Mouse (Mus musculus) C2C12 (cell line): ENCODE data around the gene Crabp1. TPM values are rescaled to one million over a fixed set of nuclear protein-coding genes. Genes with fewer than 3 reads are reported as not detected.

Source experiments
- H3K27me3 ChIP-seq: one replicate; pipeline ENCODE4 v1.6.1; 2011; ENCODE audit not compliant: control insufficient read depth, insufficient read depth, insufficient read length
- H3K36me3 ChIP-seq: one replicate; pipeline ENCODE4 v1.6.1; 2011; ENCODE audit not compliant: control insufficient read depth, insufficient read depth
- H3K4me3 ChIP-seq: one replicate; pipeline ENCODE4 v1.5.1; 2011; ENCODE audit warnings: mild to moderate bottlenecking, control low read depth; ENCODE audit not compliant: poor library complexity, insufficient read depth, severe bottlenecking
- H3K79me2 ChIP-seq: one replicate; pipeline ENCODE4 v1.6.1; 2011; ENCODE audit not compliant: control insufficient read depth, insufficient read depth
- H3K79me3 ChIP-seq: one replicate; pipeline ENCODE4 v1.6.1; 2011; ENCODE audit warnings: low read depth, control low read depth
- H3ac ChIP-seq: one replicate; pipeline ENCODE3; 2011; ENCODE audit warnings: low read depth; ENCODE audit not compliant: control insufficient read depth, insufficient read length
- CEBPB ChIP-seq: IDR thresholded peaks from one replicate; pipeline ENCODE4 v1.6.1; 2011; ENCODE audit warnings: low read depth, mild to moderate bottlenecking, control low read depth, moderate library complexity
- CTCF ChIP-seq: IDR thresholded peaks from one replicate; pipeline ENCODE4 v1.5.1; 2011; ENCODE audit not compliant: control insufficient read depth, insufficient read depth, insufficient read length
- FOSL1 ChIP-seq: IDR thresholded peaks from one replicate; pipeline ENCODE4 v1.8.0; 2011; ENCODE audit warnings: mild to moderate bottlenecking, low read length; ENCODE audit not compliant: poor library complexity, insufficient read depth, severe bottlenecking
- MAX ChIP-seq: IDR thresholded peaks from one replicate; pipeline ENCODE4 v1.6.1; 2011; ENCODE audit warnings: mild to moderate bottlenecking, control low read depth
- MYOD1 ChIP-seq: IDR thresholded peaks from one replicate; pipeline ENCODE4 v1.6.1; 2011; ENCODE audit warnings: low read depth; ENCODE audit not compliant: control insufficient read depth, insufficient read length
- MYOG ChIP-seq: IDR thresholded peaks from one replicate; pipeline ENCODE4 v1.6.1; 2011; ENCODE audit not compliant: control insufficient read depth, insufficient read length; ENCODE audit errors: extremely low read depth
- USF1 ChIP-seq: IDR thresholded peaks from one replicate; pipeline ENCODE4 v1.6.1; 2011; ENCODE audit warnings: low read depth, mild to moderate bottlenecking, control low read depth, moderate library complexity
- polyA plus RNA-seq: library from polyadenylated mRNA; unstranded; fragments of >200 nt; fragmentation: generic; extraction: Trizol; gene quantifications from one replicate; pipeline ENCODE4 v1.2.1, GENCODE M21; 2012; ENCODE audit warnings: missing spikeins

Gene Crabp1
- polyA plus RNA-seq, 1 experiment, result not detected

DNA sequence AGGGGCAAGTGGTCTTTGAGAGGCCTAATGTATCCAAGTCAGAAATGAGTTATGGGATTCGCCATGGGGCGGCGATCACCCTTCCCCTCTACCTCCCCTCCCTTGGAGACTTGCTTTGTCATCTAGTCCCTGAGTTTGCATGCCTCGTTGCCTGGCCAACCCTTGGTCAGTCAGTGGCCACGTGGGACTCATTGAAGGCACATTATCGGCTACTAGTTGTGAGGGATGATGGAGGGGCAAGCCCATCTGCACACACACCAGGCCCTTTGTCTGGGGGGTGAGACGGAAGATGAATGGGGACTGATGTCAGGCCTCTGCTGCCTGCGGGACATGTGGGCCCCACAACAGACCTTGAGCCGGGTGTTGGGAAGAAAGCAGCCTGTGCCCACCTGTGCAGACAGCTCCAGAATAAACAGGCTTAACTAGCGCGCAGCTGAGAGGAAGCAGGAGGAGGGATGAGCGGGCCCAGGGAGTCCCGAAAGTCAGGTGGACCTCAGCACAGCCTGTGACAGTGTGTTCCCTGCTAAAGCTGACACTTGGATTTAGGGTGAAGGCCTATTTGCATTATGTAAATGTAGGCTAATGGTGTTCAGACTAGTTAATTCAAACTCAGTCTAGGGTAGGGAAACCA is 18.7 kb upstream of the Crabp1 start:
- Histone ChIP-seq H3K4me3 (no peak overlapping the region), H3K27me3 (peaks cover 8% of the 10 kb centered on the region), H3K36me3 (no peaks in the 10 kb centered on the region), H3K79me2 (no peaks in the 10 kb centered on the region), H3ac (no peak overlapping the region), H3K79me3 (no peaks in the 10 kb centered on the region)
- TF ChIP-seq USF1, result no peak
- no peak for TF ChIP-seq FOSL1
- no peak for TF ChIP-seq MAX
- no peak for TF ChIP-seq CTCF
- no peak for TF ChIP-seq MYOG
- no peak for TF ChIP-seq MYOD1
- TF ChIP-seq CEBPB, result no peak

DNA sequence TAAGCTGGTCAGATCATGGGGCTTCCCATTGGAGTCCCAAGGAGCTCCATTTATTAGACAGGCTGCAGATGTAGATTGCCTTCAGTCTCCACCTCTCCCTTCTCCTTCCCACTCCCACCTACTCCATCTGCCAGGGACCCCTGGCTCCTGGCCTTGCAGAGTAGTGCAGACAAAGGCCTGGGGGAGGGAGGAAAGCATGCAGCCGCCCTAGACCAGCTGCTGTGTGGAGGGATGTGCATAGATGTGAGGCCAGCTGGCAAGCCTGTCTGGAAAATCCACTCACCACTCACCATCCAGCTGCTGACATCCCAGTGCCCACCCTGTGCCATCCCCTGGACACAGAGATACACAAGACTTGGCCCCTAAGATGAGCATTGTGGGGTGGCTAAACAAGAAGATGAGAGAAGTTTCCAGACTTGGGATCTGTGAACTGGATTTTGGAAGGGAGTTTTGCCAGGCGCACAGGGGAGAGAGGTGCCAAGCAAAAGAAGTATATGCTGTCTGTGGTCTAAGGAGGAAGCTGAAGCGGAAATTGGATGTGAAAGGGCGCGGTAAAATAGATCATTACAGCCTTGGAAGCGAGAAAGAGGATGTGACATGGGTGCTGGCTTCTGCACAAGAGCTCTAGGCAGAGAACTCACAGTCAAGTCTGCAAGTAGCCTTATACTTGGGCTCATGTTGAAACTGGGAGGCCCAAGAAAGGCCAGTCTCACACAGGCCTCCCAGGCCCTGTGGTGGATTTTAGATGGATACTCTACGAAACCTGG is 14.2 kb upstream of the Crabp1 start:
- Histone ChIP-seq H3ac (no peak overlapping the region), H3K36me3 (no peaks in the 10 kb centered on the region), H3K4me3 (no peak overlapping the region), H3K27me3 (peaks cover 12% of the 10 kb centered on the region), H3K79me3 (no peaks in the 10 kb centered on the region), H3K79me2 (no peaks in the 10 kb centered on the region)
- TF ChIP-seq MAX, result no peak
- TF ChIP-seq CEBPB, result no peak
- TF ChIP-seq MYOD1, result no peak
- TF ChIP-seq MYOG, result no peak
- TF ChIP-seq FOSL1, result no peak
- TF ChIP-seq CTCF, result no peak
- TF ChIP-seq USF1, result no peak

DNA sequence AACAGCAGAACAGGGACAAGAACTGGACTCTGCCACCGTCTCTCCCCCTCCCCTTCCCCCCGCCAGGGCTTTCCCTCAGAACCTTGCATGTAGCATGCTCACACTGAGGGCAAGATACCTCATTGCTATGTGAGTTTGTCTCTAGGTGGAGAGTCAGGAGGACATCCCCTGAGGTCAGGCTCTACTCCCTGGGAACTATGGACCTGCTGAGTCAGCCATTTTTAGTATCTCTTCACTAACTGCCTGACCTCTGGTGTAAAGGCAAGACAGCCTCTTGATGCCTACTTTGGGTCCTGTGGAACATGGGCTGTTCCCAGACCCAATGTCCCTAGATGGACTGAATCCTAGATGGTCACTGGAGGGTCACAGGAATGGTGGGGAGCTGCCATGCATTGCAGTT is 12.9 kb upstream of the Crabp1 start:
- TF ChIP-seq FOSL1 (no peak), MYOG (no peak), MAX (no peak), CTCF (no peak), MYOD1 (no peak), USF1 (no peak), CEBPB (no peak)
- Histone ChIP-seq H3K27me3 (peaks cover 14% of the 10 kb centered on the region), H3K79me2 (no peaks in the 10 kb centered on the region), H3K79me3 (no peaks in the 10 kb centered on the region), H3K4me3 (no peak overlapping the region), H3K36me3 (no peaks in the 10 kb centered on the region), H3ac (no peak overlapping the region)

DNA sequence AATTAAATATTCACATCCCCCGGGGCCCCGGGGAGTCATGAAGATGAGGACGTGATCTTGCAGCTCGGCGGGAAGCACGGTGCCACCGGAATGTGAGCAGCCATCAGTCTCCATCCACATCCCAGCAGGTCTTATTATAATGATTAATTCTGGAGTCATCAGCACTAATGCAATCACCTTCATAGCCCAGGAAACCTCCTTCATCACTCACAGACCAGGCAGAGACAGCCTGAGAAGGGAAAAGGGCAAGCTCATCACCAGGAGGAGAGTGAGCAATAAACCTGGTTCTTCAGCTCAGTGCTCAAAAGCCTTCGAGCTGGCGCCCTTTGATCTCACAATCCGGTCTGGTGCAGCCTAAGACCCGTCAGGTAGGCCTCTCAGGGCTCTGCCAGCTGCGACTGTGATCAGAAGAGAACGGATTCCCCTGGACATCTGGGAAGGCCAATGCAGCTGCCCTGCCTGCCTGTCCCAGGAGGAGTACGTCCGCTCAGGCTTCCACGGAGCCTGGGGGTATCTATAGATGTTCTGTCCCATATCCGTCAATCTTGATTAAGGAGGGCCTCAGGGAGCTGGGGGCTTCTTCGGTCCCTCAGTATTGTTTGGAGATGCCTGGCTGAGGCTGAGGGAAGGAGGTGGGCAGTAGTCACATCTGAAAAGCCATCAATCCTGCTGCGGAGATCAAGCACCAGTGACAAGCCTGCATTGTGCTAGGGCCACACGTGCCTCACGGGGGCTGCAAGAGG is 12.2 kb upstream of the Crabp1 start:
- no peak overlapping the region for H3K4me3 ChIP-seq
- TF ChIP-seq FOSL1, result no peak

DNA sequence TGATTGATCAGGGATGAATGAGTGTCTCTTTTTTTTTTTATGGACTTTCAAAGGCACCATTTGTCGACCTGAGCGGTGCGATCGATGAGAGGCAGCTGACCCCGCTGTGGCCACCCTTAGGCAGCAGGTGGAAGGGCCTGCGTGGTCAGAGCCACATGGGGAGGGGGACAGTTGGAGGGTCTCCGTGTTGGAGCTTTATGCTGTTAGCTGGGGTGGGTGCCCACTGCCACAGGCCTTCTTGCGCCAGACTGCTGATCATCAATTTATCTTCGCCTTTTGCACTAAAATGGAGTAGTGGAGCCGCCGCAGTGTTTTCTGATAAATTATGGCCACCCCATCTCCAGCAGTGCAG is 11.6 kb upstream of the Crabp1 start:
- H3K36me3 ChIP-seq, result no peaks in the 10 kb centered on the region
- H3K79me3 ChIP-seq, result no peaks in the 10 kb centered on the region
- H3K27me3 ChIP-seq, result peaks cover 17% of the 10 kb centered on the region
- no peak overlapping the region for H3ac ChIP-seq
- no peak overlapping the region for H3K4me3 ChIP-seq
- no peaks in the 10 kb centered on the region for H3K79me2 ChIP-seq
- TF ChIP-seq MAX (no peak), CEBPB (no peak)

More for the DNA sequence above, 12.2 kb upstream of the Crabp1 start:
- Histone ChIP-seq H3K79me2 (no peaks in the 10 kb centered on the region), H3K36me3 (no peaks in the 10 kb centered on the region), H3K79me3 (no peaks in the 10 kb centered on the region), H3ac (no peak overlapping the region), H3K27me3 (peaks cover 17% of the 10 kb centered on the region)

DNA sequence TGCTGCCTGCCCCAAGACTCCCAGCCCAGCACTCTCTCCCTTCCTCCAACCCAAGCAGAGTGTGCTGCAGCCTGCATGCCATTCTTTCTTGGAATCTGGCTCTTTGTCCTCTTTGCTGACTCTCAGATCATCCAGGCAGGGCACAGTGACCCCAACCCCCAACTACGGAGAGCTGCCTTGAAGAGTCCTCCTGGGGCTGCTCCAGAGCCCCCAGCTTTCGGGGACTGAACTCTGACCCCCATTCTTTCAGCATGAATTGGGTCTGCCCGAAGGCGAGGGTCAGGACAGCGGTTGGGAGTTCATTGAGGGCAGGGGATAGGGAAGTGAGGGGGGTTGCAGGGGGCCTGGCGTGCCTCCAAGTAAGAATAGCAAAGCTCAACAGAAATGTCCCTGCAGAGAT is 5.0 kb upstream of the Crabp1 start:
- Histone ChIP-seq H3K27me3 (peaks cover 54% of the 10 kb centered on the region), H3K79me2 (no peaks in the 10 kb centered on the region), H3K36me3 (no peaks in the 10 kb centered on the region), H3K4me3 (no peak overlapping the region), H3ac (no peak overlapping the region), H3K79me3 (no peaks in the 10 kb centered on the region)
- TF ChIP-seq FOSL1, result no peak
- no peak for TF ChIP-seq USF1
- TF ChIP-seq CTCF, result no peak
- no peak for TF ChIP-seq MYOD1
- no peak for TF ChIP-seq CEBPB
- TF ChIP-seq MYOG, result no peak
- TF ChIP-seq MAX, result no peak
